Mouse (Mus musculus) heart, adult 8-10 months (tissue): Measurements from ENCODE around the gene Tmed6. TPM values are rescaled to one million over a fixed set of nuclear protein-coding genes. Genes with fewer than 3 reads are reported as not detected.
A peak's percentile ranks its signal among the peaks of the same experiment; 100 is the strongest.
"Not testable (repeated sequence)": the region's sequence is repeated elsewhere in the genome, so short reads cannot be mapped to it uniquely, and the experiment has no call there.

Experiments
- DNase-seq: peaks from one replicate; pipeline ENCODE4 v3.0.0; 2022; ENCODE audit warnings: low spot score
- total RNA-seq, 4 experiments: library from RNA; stranded (reverse); gene quantifications; 2 replicates each; pipeline ENCODE4 v1.2.4; 2022

Tmed6 gene
- not detected for total RNA-seq

DNA sequence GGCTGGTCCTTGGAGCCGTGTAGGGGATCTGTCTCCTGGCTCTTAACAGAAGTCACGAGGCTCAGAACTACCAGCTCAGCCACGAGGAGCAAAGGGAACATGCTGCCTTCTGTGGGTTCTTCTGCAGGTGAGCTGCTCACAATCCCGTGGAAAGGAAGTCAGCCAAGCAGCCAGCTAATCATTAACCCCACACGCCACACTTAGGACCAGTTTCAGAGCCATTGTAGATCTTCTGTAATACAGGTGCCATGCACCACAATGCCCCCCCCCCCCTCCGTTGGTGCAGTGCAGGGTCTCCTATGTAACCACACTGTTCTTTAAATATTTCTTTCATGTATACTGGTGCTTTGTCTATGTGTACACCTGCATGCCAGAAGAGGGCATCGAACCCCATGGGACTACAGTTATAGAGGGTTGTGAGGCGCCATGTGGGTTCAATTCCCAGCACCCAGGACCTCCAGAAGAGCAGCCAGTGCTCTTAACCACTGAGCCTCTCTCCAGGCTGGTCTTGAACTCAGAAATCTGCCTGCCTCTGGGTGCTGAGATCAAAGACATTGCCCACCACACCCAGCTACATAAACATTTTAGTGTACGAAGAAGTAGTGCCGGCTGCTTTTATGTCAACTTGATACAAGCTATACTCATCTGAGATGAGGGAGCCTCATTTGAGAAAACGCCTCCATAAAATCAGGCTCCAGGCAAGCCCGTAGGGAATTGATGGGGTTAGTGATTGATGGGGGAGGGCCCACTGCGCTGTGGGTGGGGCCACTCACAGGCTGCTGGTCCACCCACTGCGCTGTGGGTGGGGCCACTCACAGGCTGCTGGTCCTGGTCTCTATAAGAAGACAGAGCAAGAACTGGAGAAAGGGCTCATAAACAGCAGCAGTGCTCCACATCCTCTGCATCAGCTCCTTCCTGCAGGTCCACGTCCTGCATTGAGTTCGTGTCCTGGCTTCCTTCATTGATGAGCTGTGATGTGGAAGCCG is at the start of gene Tmed6:
TSS of gene Tmed6 (minus strand) at position 134 of the 986 bp plus-strand sequence.
- no peak for DNase-seq

DNA sequence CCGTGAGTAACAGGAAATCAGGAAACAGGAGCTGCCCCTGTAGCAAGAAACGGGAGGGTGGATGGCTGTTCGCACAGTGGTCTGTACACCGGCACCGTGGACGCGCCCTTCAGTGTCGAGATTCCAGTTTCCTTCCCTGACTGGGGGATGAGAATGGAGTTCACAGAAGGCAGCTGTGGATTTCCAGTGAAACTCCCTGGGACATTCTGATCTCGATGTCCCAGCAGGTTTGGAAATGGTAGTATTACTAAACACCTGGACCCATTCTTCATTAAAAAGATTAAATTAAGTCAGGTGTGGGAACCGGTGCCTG is 49.5 kb upstream of the Tmed6 start:
- no peak for DNase-seq

DNA sequence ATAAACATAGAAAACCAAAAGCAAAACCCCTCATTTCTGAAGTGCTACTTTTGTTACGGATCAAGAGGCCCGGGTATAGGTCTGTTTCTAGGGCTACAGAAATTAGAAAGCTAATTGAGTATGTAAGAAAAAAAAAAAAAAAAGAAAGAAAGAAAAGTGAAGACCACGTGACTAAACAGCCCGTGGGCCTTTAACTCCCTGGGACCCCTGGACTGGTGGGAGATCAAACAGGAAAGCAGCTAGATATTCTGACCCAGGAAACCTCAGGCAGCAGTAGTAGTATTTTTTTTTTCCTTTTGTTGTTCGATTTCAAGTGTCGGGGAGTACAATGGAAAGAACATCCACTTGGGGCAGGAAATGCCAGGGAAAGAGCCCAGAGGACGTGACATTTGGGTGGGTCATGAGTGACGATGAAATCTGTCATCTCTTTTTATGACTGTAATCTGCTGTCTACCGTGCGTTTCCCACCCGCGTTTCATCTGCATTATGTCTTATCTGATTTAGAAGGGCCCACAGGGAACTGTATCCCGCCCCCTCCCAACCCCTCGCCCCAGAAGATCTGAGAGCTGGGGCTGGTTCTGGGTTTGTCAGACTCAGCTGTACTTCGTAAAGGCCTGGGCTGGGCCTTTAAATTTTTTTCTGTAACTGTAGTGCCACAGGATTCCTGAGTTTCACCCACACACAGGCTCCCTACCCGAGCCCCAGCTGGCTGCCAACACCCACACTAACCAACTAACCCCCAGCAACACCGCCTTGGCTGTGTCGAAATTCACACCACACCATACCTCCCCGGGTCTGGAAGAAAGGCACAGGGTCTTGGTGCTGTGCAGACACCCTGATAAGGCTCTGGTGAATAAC is 48.9 kb upstream of the Tmed6 start:
- no peak for DNase-seq

DNA sequence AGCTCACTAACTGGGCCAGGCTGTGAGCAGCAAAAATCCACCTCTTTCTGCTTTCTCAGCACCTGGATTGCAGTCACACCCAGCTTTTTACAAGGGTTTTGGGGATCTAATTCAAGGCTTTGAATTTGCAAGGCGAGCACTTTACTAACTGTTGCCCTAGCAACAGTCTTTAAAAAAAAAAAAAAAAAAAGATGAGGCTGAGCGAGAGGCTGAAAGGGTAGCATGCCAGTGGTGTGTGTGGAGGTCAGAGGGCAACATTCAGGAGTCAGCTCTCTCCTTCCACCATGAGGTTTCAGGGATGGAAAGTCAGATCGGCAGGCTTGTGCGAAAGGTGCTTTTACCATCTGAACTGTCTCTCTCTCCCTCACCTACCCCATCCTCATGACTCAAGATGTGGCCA is 47.8 kb upstream of the Tmed6 start:
- DNase-seq = no peak

DNA sequence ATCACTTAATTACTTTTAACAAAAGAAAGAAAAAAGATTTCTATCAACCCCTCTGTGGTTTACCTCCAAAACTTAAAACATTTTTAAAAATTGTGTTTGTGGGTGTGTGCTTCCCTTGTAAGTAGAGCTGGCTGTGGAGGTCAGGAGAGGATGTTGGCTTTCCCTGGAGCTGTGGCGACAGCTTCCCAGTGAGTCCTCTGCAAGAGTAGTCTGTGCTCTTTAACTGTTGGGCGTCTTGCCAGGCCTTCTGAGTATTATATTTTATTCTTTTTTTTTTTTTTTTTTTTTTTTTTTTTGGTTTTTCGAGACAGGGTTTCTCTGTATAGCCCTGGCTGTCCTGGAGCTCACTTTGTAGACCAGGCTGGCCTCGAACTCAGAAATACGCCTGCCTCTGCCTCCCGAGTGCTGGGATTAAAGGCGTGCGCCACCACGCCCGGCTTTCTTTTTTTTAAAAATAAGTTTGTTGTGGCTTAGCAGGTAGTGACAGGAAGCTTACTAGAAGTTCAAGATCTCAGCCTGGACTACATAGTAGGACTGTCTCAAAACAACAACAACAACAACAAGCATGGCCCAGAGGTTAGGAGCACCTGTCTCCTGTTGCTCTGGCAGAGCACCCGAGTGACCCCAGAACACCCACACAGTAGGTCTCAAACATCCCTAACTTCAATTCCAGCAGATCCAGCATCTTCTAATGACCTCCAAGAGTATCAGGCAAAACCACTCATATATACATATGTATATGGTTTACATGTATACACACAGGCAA is 46.1 kb upstream of the Tmed6 start:
- no peak for DNase-seq

DNA sequence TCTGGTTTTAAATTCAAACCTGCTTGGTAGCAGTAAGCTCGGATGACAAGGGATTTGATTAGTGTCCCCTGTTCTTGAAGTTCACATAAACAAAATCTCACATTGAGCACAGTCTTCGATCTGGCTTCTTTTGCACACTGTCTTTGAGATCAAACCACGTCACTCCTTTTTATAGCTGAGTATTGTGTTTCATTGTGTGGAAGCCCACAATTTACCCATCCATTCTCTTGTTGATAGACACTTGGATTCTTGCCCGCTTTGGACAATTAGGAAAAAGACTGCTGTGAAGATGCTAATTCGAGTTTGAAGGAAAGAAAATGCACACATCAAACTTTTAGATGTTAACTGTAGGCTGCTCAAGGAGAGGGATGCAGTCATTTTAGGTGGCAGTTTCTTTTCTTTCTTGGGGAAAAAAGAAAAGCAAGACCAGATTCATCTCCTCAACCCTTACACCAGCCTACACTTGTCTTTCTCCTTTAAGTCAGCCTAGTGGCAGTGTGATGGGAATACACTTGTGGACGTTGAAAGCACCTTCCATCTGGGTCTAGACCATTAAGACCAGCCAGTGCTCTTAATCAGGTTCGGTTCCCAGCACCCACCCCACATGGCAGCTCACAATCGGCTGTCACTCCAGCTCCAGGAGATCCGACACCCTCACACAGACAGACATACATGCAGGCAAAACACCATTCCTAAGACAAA is 45.3 kb upstream of the Tmed6 start:
- no peak for DNase-seq

DNA sequence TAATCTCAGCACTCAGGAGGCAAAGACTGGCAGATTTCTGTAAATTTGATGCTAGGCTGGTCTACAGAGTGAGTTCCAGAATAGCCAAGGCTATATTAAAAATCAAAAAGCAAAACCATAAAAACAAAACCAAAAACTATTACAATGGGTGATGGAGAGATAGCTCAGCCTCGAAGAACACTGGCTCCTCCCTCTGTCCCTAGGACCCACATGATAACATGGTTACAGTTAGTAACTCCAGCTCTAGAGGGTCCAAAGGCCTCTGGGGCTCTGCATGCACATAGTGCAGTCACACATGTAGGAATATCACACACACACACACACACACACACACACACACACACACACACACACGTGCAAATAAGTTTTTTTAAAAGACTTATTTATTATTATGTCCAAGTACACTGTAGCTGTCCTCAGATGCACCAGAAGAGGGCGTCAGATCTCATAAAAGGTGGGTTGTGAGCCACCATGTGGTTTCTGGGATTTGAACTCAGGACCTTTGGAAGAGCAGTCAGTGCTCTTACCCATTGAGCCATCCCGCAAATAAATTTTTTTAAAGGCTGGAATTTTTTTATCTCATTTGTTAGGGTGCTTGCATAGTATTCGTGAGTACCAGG is 44.5 kb upstream of the Tmed6 start:
- no peak for DNase-seq

DNA sequence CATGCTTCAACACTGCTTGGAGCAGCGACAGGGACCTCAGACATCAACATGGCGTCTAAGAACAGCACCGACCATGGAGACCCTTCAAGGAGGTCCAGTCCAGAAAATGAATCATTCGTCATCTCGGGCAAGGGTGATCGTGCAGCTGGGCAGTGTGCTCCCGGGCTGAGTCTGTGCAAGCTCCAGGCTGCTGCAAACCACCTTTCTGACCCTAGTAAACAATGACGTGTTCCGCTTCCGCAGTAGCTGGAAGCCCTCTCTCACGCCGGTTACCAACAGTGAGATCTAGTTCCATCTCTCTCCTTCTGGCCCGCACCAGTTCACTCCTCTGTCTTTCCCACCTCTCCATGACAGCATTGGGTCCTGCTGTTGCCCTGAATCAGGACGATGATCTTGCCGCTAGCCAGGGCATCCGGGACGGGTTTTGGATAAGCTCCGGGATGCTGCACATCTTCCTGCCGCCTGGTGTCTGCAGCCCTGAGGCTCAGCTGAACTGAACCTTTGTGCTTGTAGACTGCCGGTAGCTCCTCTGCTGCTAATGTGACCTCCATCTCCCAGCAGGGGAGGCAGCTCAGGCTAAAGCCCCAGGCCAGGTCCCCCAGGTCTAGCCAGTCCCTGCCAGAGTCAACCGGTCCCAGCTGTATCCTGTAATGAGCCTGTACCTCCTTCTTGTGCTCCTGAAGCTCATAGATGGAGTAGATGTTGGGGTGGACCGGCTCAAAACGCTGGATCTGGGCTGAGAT is 43.7 kb upstream of the Tmed6 start:
- DNase-seq = no peak

DNA sequence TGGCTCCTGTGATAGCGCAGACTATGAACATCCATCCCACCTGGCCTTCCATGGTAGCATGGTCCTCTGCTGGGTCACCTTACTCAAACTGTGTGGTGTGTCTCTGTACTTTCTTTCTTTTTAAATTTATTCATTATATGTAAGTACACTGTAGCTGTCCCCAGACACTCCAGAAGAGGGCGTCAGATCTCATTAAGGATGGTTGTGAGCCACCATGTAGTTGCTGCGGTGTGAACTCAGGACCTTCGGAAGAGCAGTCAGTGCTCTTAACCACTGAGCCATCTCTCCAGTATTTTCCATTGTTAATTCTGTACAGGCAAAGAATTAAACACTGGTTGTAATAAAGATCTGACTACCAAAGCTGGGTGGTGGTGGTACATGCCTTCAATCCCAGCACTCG is 42.6 kb upstream of the Tmed6 start:
- DNase-seq = not testable (repeated sequence)

DNA sequence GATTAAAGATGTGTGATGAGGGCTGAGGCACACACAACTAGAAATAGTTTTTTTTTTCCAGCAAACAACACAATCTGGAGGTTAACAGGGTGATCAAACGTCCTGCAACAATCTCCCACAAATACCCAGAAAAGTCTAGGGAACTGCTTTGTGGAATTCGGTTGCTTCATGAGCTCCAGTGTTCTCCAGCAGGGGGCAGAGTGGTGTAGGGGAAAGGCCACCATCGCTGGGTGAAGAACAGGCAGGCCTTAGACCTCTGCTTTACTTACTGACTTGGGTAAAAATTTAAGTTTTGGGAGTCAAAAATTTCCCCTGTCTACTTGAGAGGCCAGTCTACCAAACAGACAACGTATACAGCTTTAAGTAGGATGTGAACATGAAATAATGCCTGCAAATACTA is 39.1 kb upstream of the Tmed6 start:
- peak; percentile 76 for DNase-seq

DNA sequence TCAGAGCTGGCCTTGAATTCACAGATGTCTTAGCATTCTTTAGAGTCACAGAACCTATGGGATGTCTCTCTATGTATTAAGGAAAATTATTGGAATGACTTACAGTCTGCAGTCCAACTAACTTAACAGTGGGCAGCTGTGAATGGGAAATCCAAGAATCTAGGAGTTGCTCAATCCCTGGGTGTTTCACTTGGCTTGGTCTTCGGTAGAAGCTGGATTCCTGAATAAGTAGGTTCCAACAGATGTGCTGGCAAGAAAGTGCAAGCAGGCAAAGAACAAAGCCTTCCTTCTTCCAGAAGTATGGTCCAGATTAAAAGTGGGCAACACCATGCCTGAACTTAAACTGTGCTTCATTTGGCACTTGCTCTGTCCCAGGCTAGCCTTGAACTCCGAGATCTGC is 35.2 kb upstream of the Tmed6 start:
- DNase-seq = no peak

DNA sequence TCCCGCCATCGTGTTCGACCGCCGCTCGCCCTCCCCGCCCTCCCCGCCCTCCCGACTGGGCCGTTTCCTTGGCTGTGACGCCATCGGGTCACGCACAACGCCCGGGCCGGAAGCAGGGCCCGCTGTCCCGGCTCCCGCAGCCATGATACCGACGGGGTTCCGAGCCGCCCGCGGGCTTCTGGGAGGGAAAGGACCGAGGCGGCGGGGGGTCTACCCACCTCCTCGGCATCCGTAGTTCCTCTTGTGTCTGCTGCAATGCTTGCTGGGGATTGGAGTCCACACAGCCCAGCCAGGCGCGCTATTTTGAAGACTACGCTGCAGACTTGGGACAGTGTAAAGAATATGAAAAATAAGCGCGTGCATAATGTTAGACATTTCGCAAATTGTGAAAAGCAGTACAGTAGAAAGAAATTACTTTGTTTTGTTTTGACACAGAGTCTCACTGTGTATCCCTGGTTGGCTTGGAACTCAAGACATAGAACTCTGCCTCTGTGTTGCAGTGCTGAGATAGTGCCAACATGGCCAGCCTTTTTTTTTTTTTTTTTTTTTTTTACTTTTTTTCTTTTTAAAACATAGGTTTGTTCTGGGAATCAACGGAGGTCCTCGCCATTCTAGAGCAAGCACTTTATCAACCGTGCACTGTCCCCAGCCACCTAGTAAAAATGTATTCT is 31.1 kb upstream of the Tmed6 start, which contains the start of gene Terf2:
TSS of gene Terf2 (minus strand) at position 182 of the 671 bp plus-strand sequence.
- peak; percentile 93 for DNase-seq

DNA sequence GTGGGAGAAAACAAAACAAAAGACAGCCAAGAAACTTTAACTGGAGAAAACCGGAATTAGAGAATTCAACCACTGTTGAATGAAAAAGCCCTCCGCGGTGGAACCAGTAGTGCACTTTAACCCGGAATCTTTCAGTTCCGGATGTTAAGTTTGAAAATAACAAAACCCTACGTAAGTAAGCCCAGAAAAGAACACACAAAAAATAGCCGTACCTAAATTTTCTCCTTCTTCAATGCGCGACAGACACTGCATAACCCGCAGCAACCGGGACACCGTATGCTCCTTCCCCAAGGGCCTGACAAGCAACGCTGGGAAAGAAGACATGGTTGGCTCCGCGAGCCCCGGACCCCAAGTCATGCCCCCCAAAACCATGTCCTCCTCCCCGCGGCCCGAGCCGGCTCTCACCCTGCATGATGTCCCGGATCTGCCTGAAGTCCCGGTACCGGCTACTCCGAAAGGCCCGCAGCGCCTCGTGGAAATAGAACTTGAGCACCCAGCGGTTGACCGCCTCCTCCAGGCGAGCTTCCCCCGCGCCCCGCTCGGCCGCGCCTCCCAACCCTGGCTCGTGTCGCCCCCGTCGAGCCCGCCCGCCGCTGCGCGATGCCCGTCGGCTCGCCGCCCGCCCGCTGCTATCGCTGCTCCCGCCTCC is 30.4 kb upstream of the Tmed6 start:
- DNase-seq = peak; percentile 11

DNA sequence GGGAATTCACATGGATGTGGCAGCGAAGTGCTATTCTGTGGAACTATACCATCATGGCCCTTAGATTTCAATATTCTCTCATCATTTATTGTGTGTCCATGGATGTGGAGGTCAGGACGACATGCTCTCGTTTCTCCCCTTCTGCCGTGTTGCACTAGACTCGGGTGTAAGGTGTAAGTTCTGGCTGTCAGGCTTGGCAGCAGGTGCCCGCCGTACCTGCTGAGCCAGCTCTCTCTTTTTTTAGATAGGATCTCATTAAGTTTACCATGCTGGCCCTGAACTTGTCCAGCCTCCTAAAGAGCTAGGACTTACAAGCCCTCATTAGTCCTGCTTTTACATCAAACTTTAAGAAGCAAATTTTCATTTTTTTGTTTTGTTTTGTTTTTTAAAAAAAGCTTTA is 25.1 kb upstream of the Tmed6 start:
- no peak for DNase-seq

DNA sequence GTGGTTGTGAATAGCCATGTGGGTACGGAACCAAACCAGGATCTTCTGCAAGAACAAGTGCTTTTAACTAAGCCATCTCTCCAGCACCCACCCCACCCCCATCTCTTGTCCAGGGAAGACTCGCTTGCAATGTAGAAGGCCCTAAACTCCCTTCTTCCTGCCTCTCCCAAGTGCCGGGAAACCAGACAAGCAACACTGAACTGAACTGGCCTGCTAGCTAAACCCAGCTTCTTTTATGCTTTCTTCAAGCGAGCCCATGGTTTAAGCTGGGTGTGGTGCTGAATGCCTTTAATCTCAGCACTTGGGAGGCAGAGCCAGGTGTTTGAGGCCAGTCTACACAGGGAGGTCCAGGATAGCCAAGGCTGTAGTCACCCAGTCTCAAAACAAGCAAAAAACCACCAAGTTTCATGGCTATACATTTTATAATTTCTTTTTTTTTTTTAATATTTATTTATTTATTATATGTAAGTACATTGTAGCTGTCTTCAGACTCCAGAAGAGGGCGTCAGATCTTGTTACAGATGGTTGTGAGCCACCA is 23.2 kb upstream of the Tmed6 start:
- DNase-seq = no peak

DNA sequence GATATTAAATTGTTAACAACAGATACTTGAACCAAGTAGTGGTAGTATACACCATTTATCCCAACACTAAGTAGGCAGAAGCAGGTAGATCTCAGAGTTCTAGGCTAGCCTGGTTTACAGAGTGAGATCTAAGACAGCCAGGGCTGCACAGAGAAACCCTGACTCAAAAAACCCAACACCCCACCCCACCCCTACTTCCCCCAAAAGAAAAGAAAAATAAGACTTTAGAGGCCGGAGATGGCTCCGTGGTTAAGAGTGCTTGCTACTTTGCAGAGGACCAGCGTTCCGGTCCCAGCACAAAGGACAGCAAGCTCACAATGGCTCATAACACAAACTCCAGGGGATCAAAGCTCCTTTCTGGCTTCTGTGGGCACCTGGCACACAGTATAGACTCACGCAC is 20.6 kb upstream of the Tmed6 start:
- no peak for DNase-seq

DNA sequence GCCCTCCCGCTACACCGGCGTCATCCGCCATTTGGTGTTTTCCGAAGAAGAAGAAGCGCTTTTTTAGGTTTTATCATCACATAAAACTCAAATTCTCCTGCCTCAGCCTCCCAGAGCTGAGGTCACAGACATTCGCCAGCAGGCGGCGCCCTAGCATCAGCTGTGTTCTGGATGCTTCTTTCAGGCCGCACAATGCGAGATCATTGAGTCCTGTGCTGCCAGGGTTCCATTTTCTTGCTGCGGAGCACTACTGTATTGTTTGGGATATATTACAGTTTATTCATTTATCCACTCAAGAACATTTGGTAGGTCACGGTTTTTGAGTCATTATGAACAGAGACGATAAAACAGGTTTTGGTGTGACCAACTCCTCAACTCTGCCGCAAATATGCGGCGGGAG is 19.9 kb upstream of the Tmed6 start:
- DNase-seq = no peak

DNA sequence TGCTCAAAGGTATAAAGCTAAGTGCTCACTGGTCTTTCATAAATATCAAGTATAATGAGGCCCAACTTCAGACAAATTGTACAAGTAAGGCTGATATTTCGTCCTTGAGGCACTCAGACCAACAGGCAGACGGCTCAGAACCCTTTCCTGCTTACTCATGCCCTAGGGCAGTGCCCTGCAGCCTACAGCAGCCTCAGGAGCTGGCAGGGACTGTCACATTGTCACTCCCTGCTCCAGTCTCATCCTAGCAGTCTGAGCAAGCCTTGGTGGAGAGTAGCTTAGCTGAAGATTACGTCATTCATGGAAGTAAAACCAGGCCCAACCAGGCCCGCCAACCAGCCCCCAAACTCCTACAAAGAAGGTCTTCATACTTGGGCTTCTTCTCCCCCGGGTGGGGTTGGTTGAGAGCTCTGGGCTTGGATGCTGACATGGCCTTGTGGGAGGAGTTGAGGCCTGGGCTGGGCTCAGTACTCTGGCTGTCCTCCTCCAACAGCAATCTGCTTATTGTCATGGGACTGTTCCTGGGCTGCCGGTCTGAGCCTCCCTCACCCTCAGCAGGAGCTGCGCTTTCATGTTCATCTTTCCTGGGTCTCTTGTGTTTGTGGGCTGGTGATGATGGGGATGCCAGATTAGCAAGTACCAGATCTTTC is 10.9 kb upstream of the Tmed6 start:
- no peak for DNase-seq
